Mouse (Mus musculus) urinary bladder, postnatal 36 days (tissue): Measurements from ENCODE around the gene H2-T3.
"Not testable (repeated sequence)": the region's sequence is repeated elsewhere in the genome, so short reads cannot be mapped to it uniquely, and the experiment has no call there.

Experiments
- DNase-seq, 2 experiments: peaks; one replicate each; pipeline ENCODE4 v3.0.0; 2022; ENCODE audit warnings: low spot score in 2 of 2, mixed read lengths in 1 of 2

H2-T3 gene

DNA sequence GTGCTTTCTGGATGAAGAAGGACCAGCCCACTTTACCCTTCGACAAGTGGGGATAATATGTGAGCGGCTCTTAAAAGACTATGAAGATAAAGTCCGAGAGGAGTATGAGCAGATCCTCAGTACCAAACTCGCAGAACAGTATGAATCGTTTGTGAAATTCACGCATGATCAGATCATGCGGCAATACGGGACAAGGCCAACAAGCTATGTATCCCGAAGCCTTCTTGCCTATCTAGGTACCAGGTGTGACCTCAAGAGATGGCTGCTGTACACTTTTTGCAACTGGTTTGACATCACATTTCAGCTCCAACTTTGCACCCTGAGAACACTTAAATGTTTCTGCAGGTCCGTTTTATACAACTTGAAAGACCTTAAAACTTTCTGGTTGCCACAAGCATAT is 10.6 kb downstream of the H2-T3 start:
- DNase-seq: not testable (repeated sequence)

DNA sequence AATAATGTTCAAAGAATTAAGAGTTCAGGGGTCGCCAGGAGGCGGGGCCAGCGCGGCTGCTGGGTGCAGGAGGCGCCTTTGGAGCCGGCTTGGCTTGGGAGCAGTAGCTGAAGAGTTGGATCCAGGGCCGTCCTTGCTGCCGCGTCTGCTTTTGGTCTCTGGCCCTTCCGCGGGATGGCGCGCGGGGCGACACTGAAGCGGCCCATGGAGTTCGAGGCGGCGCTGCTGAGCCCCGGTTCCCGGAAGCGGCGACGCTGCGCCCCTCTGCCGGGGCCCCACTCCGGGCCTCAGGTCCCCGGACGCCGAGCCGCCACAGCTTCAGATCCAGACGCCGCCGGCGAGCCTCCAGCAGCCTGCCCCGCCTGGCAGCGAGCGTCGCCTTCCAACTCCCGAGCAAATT is 11.1 kb downstream of the H2-T3 start:
- DNase-seq: not testable (repeated sequence)

GRCm38 (mm10) chr17:36176132-36176531 is 14.0 kb downstream of the H2-T3 start:
- DNase-seq: not testable (repeated sequence)

DNA sequence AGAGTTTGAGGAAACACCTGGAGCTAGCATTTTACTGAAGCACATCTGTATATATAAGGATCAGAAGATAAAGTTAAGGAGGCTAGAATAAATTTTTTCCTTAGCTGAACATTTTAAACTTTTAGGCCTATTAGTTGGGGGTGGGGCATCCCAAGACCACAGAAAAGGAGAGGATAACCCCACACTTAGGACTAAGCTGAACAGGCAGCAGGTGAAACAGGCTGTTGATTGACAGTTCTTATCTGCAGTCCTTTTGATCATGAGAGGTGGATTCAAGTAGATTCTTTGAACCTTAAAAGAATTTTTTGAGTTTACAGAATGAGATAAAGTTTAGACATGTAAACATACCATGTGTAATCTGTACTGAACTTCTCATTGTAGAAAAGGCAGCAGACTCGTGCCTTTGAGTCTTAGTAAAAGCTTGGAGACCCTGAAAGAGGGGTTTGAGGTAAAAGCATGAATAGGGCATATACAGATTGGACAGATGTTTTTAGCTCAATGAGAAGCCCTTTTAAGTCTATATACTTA is 19.7 kb downstream of the H2-T3 start:
- no peak for DNase-seq

- no peak for DNase-seq
These were observed 20.3 kb downstream of the H2-T3 start for GRCm38 (mm10) chr17:36169753-36170152.

DNA sequence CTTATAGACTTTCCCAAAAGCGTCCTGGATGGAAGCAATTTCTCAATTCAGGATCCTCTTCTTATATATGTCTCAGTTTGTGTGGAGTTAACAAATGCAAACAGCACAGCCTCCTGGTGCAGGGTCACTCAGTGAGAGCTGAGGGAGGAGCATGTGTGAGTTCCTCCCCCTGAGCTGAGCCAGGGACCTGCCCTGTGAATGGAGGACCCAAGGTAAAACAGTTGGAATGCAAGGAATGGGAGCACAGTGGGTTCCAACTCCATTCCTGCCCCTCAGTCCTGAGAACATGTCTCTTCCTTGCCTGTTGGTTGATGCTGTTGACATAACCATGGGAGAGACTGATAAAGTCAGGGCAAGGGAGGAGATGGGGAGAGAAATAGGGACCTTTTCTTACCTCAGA is 21.0 kb downstream of the H2-T3 start:
- not testable (repeated sequence) for DNase-seq

- DNase-seq: no peak
These were observed 21.9 kb downstream of the H2-T3 start, which contains the start of gene Gm8909 for GRCm38 (mm10) chr17:36168039-36168652. Gene Gm8909 (minus strand): TSS chr17:36168537.

GRCm38 (mm10) chr17:36167306-36168038 is 22.6 kb downstream of the H2-T3 start:
- DNase-seq: no peak

GRCm38 (mm10) chr17:36166901-36167300 is 23.2 kb downstream of the H2-T3 start:
- DNase-seq: not testable (repeated sequence)

- DNase-seq: no peak
These were observed 28.7 kb downstream of the H2-T3 start for GRCm38 (mm10) chr17:36161129-36162051.

DNA sequence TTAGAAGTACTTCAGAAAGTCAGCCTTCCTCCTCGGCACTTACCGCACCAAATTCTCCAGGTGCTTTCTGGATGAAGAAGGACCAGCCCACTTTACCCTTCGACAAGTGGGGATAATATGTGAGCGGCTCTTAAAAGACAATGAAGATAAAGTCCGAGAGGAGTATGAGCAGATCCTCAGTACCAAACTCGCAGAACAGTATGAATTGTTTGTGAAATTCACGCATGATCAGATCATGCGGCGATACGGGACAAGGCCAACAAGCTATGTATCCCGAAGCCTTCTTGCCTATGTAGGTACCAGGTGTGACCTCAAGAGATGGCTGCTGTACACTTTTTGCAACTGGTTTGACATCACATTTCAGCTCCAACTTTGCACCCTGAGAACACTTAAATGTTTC is 31.8 kb downstream of the H2-T3 start:
- not testable (repeated sequence) for DNase-seq

GRCm38 (mm10) chr17:36157782-36158181 is 32.3 kb downstream of the H2-T3 start:
- DNase-seq: not testable (repeated sequence)

GRCm38 (mm10) chr17:36154271-36155149 is 35.6 kb downstream of the H2-T3 start:
- DNase-seq: no peak

- not testable (repeated sequence) for DNase-seq
These were observed 38.9 kb downstream of the H2-T3 start for GRCm38 (mm10) chr17:36151200-36151599.

DNA sequence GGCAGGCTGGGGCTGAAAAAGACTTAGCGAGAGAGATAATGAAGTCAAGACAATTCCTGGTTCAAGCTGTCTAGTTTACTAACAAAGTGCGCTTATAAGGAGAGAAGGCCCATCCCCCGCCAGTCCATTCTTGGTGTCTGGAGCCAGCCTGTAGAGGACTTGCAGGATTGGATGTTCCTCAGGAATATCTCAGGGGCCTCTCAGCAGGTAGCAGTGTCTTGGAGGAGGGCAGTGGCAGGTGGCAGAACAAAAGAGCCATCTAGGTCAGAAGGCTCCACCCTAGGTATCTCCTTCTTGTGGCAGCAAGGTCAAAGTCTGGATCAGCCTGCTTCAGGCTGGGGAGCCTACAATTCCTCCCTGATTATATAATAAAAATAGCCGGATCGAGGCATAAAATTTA is 41.6 kb downstream of the H2-T3 start:
- DNase-seq: not testable (repeated sequence)

DNA sequence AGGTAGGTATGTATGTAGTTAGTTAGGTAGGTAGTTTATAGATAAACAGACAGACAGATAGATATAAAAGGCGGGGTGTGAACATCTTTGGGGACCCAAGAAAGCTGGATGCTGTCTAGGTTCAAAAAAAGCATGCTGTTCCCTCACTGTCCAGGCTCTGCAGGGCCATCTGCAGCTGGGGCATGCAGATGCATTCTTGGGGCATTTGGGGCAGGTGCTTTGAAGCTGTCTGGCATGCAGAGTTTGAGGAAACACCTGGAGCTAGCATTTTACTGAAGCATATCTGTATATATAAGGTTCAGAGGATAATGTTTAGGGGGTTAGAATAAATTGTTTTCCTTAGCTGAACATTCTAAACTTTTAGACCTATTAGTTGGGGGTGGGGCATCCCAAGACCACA is 43.1 kb downstream of the H2-T3 start:
- not testable (repeated sequence) for DNase-seq

GRCm38 (mm10) chr17:36145861-36146156 is 44.3 kb downstream of the H2-T3 start:
- not testable (repeated sequence) for DNase-seq

GRCm38 (mm10) chr17:36145111-36145860 is 44.8 kb downstream of the H2-T3 start:
- DNase-seq: no peak

DNA sequence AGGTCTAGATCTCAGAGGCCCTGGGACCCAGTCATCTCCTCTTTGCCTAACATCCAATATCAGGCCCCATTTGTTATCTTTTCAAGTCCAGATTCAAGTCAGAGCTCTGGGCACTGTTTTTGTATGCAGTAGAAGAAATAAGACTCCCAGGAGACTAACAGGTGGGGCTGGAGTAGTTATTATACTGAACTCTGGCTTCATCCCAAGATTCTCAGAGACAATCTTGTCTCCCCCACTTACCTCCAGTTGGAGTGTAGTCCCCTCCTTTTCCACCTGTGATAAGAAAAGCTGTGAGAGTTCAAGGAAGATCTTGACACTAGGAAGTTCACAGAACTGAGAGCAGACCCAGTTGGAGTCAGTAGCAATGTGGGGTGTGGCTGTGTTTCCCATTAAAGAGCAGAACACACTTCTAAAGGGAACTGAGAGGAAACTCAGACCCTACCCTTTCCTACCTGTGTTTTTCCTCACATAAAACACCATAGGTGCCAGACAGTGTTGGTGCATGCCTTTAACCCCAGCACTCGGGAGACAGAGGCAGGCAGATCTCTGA is 53.7 kb downstream of the H2-T3 start:
- not testable (repeated sequence) for DNase-seq
